14 mouse cellular contexts compared by ENCODE assay signal in genomic region chr19:33202422-33202821, GRCm38 (mm10).
"Had no signal": no experiment of that assay in that cellular context is flagged by ENCODE, and none has a peak within 500 bp of the region (broad histone marks: within the 10 kb centered on the region; RNA-seq: fewer than 3 reads in every experiment).

No protein-coding gene starts in this region.

- H3K4me3 ChIP-seq: limb, embryonic 10.5 days; liver, embryonic 15.5 days; midbrain, embryonic 12.5 days; myocyte; neural tube, embryonic 15.5 days had no signal

- H3K27me3 ChIP-seq: liver, embryonic 15.5 days; midbrain, embryonic 12.5 days; neural tube, embryonic 15.5 days had no signal

- H3K27ac ChIP-seq: limb, embryonic 10.5 days; liver, embryonic 15.5 days; macrophage; midbrain, embryonic 12.5 days; neural tube, embryonic 15.5 days had no signal

- H3K4me2 ChIP-seq: liver, embryonic 11.5 days; liver, embryonic 15.5 days; midbrain, embryonic 12.5 days; neural tube, embryonic 15.5 days had no signal

- H3K9me3 ChIP-seq: limb, embryonic 10.5 days; liver, embryonic 15.5 days; midbrain, embryonic 12.5 days; neural tube, embryonic 15.5 days had no signal

- H3K9ac ChIP-seq: liver, embryonic 15.5 days; midbrain, embryonic 12.5 days; neural tube, embryonic 15.5 days had no signal

- H3K4me1 ChIP-seq: limb, embryonic 10.5 days; liver, embryonic 15.5 days; midbrain, embryonic 12.5 days; neural tube, embryonic 15.5 days had no signal

- H3K36me3 ChIP-seq: limb, embryonic 10.5 days; liver, embryonic 15.5 days; midbrain, embryonic 12.5 days; neural tube, embryonic 15.5 days had no signal

- DNase-seq: kidney, adult 18-20 months; kidney, postnatal 14 days; lung, adult 2 months; lung, postnatal 10 days; right cerebral cortex, adult 18-20 months; right cerebral cortex, postnatal 25 days; thymus, postnatal 14 days had no signal
